ENCODE assay signal across 8 mouse cellular contexts in the genomic region with DNA sequence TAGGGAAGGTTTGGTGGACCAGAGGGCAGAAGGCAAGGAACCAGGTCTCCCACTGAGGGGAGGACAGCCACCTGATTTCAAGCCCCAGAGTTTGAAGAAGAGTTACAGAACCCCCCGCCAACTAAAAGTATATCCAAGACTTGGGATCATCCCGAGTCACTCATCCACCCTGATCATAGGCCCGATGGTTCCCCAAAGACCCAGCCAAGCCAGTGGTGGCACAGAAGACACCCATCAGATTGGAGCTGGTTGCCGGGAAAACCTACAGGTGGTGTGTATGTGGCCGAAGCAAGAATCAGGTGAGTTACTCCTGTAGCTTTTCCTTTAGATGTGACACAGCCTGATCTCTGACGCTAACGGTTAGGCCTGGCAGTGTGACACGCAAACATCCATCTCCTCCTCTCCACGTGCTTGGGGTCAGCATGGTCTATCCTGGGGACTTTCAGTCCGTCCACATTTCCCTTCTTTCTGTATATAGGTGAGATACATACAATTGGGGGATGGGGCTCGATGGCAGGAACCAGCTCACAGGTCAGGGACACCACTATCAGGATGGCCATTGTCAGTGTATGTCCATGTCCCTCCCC. TPM values are rescaled to one million over a fixed set of nuclear protein-coding genes. Genes with fewer than 3 reads are reported as not detected.
DNase-seq lines count a peak whose midpoint lies in the region; ATAC-seq lines count a peak whose summit lies in the region.

No protein-coding gene starts in this region.

- H3K27me3 ChIP-seq in kidney, embryonic 16.5 days (ENCODE audit: insufficient read depth, low read length): no peaks in the 10 kb centered on the region
- H3K27me3 ChIP-seq in embryonic facial prominence, embryonic 11.5 days (ENCODE audit: control insufficient read depth, insufficient read depth, low read length): no peaks in the 10 kb centered on the region
- H3K27me3 ChIP-seq in hindbrain, embryonic 15.5 days: no peaks in the 10 kb centered on the region
- H3K27me3 ChIP-seq in midbrain, embryonic 15.5 days (replicated peaks): no peaks in the 10 kb centered on the region

- H3K36me3 ChIP-seq in kidney, embryonic 16.5 days (ENCODE audit: insufficient read depth, low read length): peaks cover 40% of the 10 kb centered on the region
- H3K36me3 ChIP-seq in embryonic facial prominence, embryonic 11.5 days (replicated peaks; ENCODE audit: control insufficient read depth, insufficient read depth, low read depth, low read length): peaks cover 14% of the 10 kb centered on the region
- peaks cover 31% of the 10 kb centered on the region for H3K36me3 ChIP-seq in hindbrain, embryonic 15.5 days
- peaks cover 24% of the 10 kb centered on the region for H3K36me3 ChIP-seq in midbrain, embryonic 15.5 days (replicated peaks)

- H3K9ac ChIP-seq in kidney, embryonic 16.5 days (replicated peaks; ENCODE audit: low read length): peak overlapping the region; percentile 38
- peak overlapping the region; percentile 41; the same call in 1 of the 2 replicates for H3K9ac ChIP-seq in embryonic facial prominence, embryonic 11.5 days (replicated peaks; ENCODE audit: low read length)
- 0 out of 2 replicates have a peak overlapping the region, but pooled peaks have one; percentile 63 for H3K9ac ChIP-seq in hindbrain, embryonic 15.5 days
- H3K9ac ChIP-seq in midbrain, embryonic 15.5 days: peak overlapping the region; percentile 15; the same call in 1 of the 2 replicates

- H3K4me1 ChIP-seq in kidney, embryonic 16.5 days (ENCODE audit: insufficient read depth, low read length): peaks cover 39% of the 10 kb centered on the region
- H3K4me1 ChIP-seq in embryonic facial prominence, embryonic 11.5 days (ENCODE audit: control insufficient read depth, insufficient read depth, low read length): 0 out of 2 replicates have a peak, but pooled peaks cover 4% of the 10 kb centered on the region
- peaks cover 19% of the 10 kb centered on the region for H3K4me1 ChIP-seq in hindbrain, embryonic 15.5 days (replicated peaks)
- peaks cover 15% of the 10 kb centered on the region for H3K4me1 ChIP-seq in midbrain, embryonic 15.5 days

- peak overlapping the region; percentile 54; the same call in 1 of the 2 replicates for H3K27ac ChIP-seq in kidney, embryonic 16.5 days (ENCODE audit: low read length)
- no peak overlapping the region for H3K27ac ChIP-seq in embryonic facial prominence, embryonic 11.5 days (replicated peaks; ENCODE audit: low read depth, low read length)
- no peak overlapping the region for H3K27ac ChIP-seq in hindbrain, embryonic 15.5 days (replicated peaks)
- H3K27ac ChIP-seq in midbrain, embryonic 15.5 days: no peak overlapping the region

- H3K4me2 ChIP-seq in kidney, embryonic 16.5 days (replicated peaks; ENCODE audit: low read depth, low read length): peak overlapping the region; percentile 58
- H3K4me2 ChIP-seq in embryonic facial prominence, embryonic 11.5 days (ENCODE audit: low read depth, low read length): peak overlapping the region; percentile 62
- peak overlapping the region; percentile 93 for H3K4me2 ChIP-seq in hindbrain, embryonic 15.5 days
- peak overlapping the region; percentile 88 for H3K4me2 ChIP-seq in midbrain, embryonic 15.5 days

- no peaks in the 10 kb centered on the region for H3K9me3 ChIP-seq in kidney, embryonic 16.5 days (ENCODE audit: low read length)
- H3K9me3 ChIP-seq in embryonic facial prominence, embryonic 11.5 days (replicated peaks; ENCODE audit: control insufficient read depth, low read length): no peaks in the 10 kb centered on the region
- H3K9me3 ChIP-seq in hindbrain, embryonic 15.5 days: no peaks in the 10 kb centered on the region
- H3K9me3 ChIP-seq in midbrain, embryonic 15.5 days: no peaks in the 10 kb centered on the region

- H3K4me3 ChIP-seq in kidney, embryonic 16.5 days (ENCODE audit: low read length): peak overlapping the region; percentile 42
- H3K4me3 ChIP-seq in embryonic facial prominence, embryonic 11.5 days (ENCODE audit: low read depth, low read length): no peak overlapping the region
- H3K4me3 ChIP-seq in hindbrain, embryonic 15.5 days: peak overlapping the region; percentile 48
- H3K4me3 ChIP-seq in midbrain, embryonic 15.5 days: peak overlapping the region; percentile 43

- ATAC-seq in kidney, embryonic 16.5 days (ENCODE audit: low FRiP score, low TSS enrichment): no peak
- ATAC-seq in embryonic facial prominence, embryonic 11.5 days (replicated peaks; ENCODE audit: insufficient number of reproducible peaks, low FRiP score, low TSS enrichment, low read depth): no peak
- no peak for ATAC-seq in hindbrain, embryonic 15.5 days (ENCODE audit: low FRiP score, low read depth)
- ATAC-seq in midbrain, embryonic 15.5 days (replicated peaks): no peak

- DNase-seq in kidney, postnatal 14 days: no peak
- DNase-seq in embryonic facial prominence, embryonic 11.5 days (ENCODE audit: low spot score): no peak
- DNase-seq in urinary bladder, adult 2 months (ENCODE audit: low spot score): no peak
- DNase-seq in cerebellum, postnatal 10 days: no peak
- DNase-seq in adrenal gland, adult 18-20 months (ENCODE audit: low spot score in 2 of 2): no peak

- WGBS in kidney, embryonic 16.5 days: 67% methylated on average over 11 of the region's 11 CpGs
- WGBS in embryonic facial prominence, embryonic 11.5 days: 74% methylated on average over 11 of the region's 11 CpGs
- 69% methylated on average over 11 of the region's 11 CpGs for WGBS in hindbrain, embryonic 15.5 days
- WGBS in midbrain, embryonic 15.5 days: 74% methylated on average over 11 of the region's 11 CpGs

RNA-seq across cellular contexts. Expression of a gene that starts 0.8 kb away (rescaled TPM):
- polyA plus RNA-seq in kidney, embryonic 16.5 days (2015; fragmentation: Nextera tagmentation; extraction: Ambion mirVana): 47.3 and 53.1 TPM in 2 replicates
- polyA plus RNA-seq in embryonic facial prominence, embryonic 11.5 days (2014; fragmentation: Nextera tagmentation; extraction: Ambion mirVana): 11.8 TPM in 2 replicates
- 33.2 and 37.0 TPM in 2 replicates for polyA plus RNA-seq in hindbrain, embryonic 15.5 days (2015; fragmentation: Nextera tagmentation; extraction: Ambion mirVana)
- polyA plus RNA-seq in midbrain, embryonic 15.5 days (2015; fragmentation: Nextera tagmentation; extraction: Ambion mirVana): 21.6 and 26.4 TPM in 2 replicates
- 55.7 and 56.2 TPM in 2 replicates for polyA plus RNA-seq in urinary bladder, adult 2 months (2012; rRNA removed)
- 100 to 1,000 TPM; 165 to 273 TPM for total RNA-seq in adrenal gland, adult 18-20 months (2021)

RNA-seq across cellular contexts. Expression of a gene that starts 13.9 kb away (rescaled TPM):
- polyA plus RNA-seq in kidney, embryonic 16.5 days (2015; fragmentation: Nextera tagmentation; extraction: Ambion mirVana): 12.3 and 16.3 TPM in 2 replicates
- polyA plus RNA-seq in embryonic facial prominence, embryonic 11.5 days (2014; fragmentation: Nextera tagmentation; extraction: Ambion mirVana): 18.0 and 21.8 TPM in 2 replicates
- 18.9 and 19.5 TPM in 2 replicates for polyA plus RNA-seq in hindbrain, embryonic 15.5 days (2015; fragmentation: Nextera tagmentation; extraction: Ambion mirVana)
- polyA plus RNA-seq in midbrain, embryonic 15.5 days (2015; fragmentation: Nextera tagmentation; extraction: Ambion mirVana): 23.1 TPM in 2 replicates
- polyA plus RNA-seq in urinary bladder, adult 2 months (2012; rRNA removed): 41.1 and 46.4 TPM in 2 replicates
- 10 to 100 TPM; 18.6 to 19.5 TPM for total RNA-seq in adrenal gland, adult 18-20 months (2021)

RNA-seq across cellular contexts. Expression of a gene that starts 16.8 kb away (rescaled TPM):
- 478 and 503 TPM in 2 replicates for polyA plus RNA-seq in kidney, embryonic 16.5 days (2015; fragmentation: Nextera tagmentation; extraction: Ambion mirVana)
- polyA plus RNA-seq in embryonic facial prominence, embryonic 11.5 days (2014; fragmentation: Nextera tagmentation; extraction: Ambion mirVana): 476 and 532 TPM in 2 replicates
- 416 and 449 TPM in 2 replicates for polyA plus RNA-seq in hindbrain, embryonic 15.5 days (2015; fragmentation: Nextera tagmentation; extraction: Ambion mirVana)
- 421 and 431 TPM in 2 replicates for polyA plus RNA-seq in midbrain, embryonic 15.5 days (2015; fragmentation: Nextera tagmentation; extraction: Ambion mirVana)
- polyA plus RNA-seq in urinary bladder, adult 2 months (2012; rRNA removed): 264 and 322 TPM in 2 replicates
- total RNA-seq in adrenal gland, adult 18-20 months (2021): 100 to 1,000 TPM; 221 to 238 TPM

RNA-seq across cellular contexts. Expression of a gene that starts 23.2 kb away (rescaled TPM):
- 4.1 and 5.5 TPM in 2 replicates for polyA plus RNA-seq in kidney, embryonic 16.5 days (2015; fragmentation: Nextera tagmentation; extraction: Ambion mirVana)
- 3.7 and 3.9 TPM in 2 replicates for polyA plus RNA-seq in embryonic facial prominence, embryonic 11.5 days (2014; fragmentation: Nextera tagmentation; extraction: Ambion mirVana)
- 3.4 and 3.5 TPM in 2 replicates for polyA plus RNA-seq in hindbrain, embryonic 15.5 days (2015; fragmentation: Nextera tagmentation; extraction: Ambion mirVana)
- 3.9 and 4.4 TPM in 2 replicates for polyA plus RNA-seq in midbrain, embryonic 15.5 days (2015; fragmentation: Nextera tagmentation; extraction: Ambion mirVana)
- polyA plus RNA-seq in urinary bladder, adult 2 months (2012; rRNA removed): 30.2 and 37.2 TPM in 2 replicates
- total RNA-seq in adrenal gland, adult 18-20 months (2021): 10 to 100 TPM; 42.4 to 44.0 TPM

RNA-seq across cellular contexts. Expression of a gene that starts 56.9 kb away (rescaled TPM):
- polyA plus RNA-seq in kidney, embryonic 16.5 days (2015; fragmentation: Nextera tagmentation; extraction: Ambion mirVana): 2.3 and 2.5 TPM in 2 replicates
- polyA plus RNA-seq in embryonic facial prominence, embryonic 11.5 days (2014; fragmentation: Nextera tagmentation; extraction: Ambion mirVana): 9.0 and 9.7 TPM in 2 replicates
- 2.6 and 3.0 TPM in 2 replicates for polyA plus RNA-seq in hindbrain, embryonic 15.5 days (2015; fragmentation: Nextera tagmentation; extraction: Ambion mirVana)
- 1.9 and 2.5 TPM in 2 replicates for polyA plus RNA-seq in midbrain, embryonic 15.5 days (2015; fragmentation: Nextera tagmentation; extraction: Ambion mirVana)
- polyA plus RNA-seq in urinary bladder, adult 2 months (2012; rRNA removed): 0.77 and 0.80 TPM in 2 replicates
- total RNA-seq in adrenal gland, adult 18-20 months (2021): 1 to 10 TPM; 5.5 to 8.2 TPM
